Mouse (Mus musculus) left cerebral cortex, postnatal 25 days (tissue): ENCODE results near the gene Lmna. TPM values are rescaled to one million over a fixed set of nuclear protein-coding genes. Genes with fewer than 3 reads are reported as not detected.

Experiments used
- DNase-seq, 2 experiments: peaks; one replicate each; pipeline ENCODE4 v3.0.0; 2022; ENCODE audit warnings: low spot score in 2 of 2, mixed read lengths in 1 of 2
- intact Hi-C: fragments of 180-260 bp; cut with DNase I; formaldehyde crosslinking; loops from one replicate; pipeline ENCODE4 v1.15.1; 2025
- total RNA-seq, 2 experiments: library from RNA; stranded (reverse); gene quantifications; 2 replicates each; pipeline ENCODE4 v1.2.3; 2021

The Lmna gene
- total RNA-seq, 2 experiments from 2014 or later: 42.1 to 48.7 TPM

GRCm38 (mm10) chr3:88483141-88483540 lies 26.6 kb downstream of the Lmna start:
- no peak for DNase-seq
- intact Hi-C loops: loop anchor here (1.0 kb wide), 2 partner anchors 39 to 43 kb away; no protein-coding TSS in a partner anchor

GRCm38 (mm10) chr3:88482336-88482735 lies 27.4 kb downstream of the Lmna start:
- intact Hi-C loops: no loop called here
- peak in 1 of 2 experiments; percentile 44 for DNase-seq

- no peak for DNase-seq
- intact Hi-C loops: no loop called here
These were observed 28.2 kb downstream of the Lmna start for GRCm38 (mm10) chr3:88481372-88482040.

DNA sequence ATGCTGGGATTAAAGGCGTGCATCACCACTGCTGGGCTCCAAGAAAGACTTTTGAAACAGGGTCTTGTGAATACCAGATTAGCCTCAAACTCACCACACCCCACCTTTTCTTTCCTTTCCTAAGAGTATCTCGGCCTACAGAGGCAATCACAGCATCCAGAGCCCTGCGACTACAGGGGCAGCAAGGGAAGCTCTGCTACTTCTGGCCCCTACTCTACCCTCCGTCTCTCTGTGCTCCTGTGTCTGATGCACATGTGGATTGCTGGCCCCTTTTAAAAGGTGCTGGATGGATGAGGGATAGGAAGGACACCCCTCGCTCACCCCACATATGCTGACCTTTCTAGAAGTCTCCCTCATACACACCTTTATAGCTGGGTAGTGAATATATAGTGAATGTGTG lies 29.1 kb downstream of the Lmna start:
- DNase-seq: no peak
- intact Hi-C loops: no loop called here

GRCm38 (mm10) chr3:88479828-88480227 lies 29.9 kb downstream of the Lmna start:
- no peak for DNase-seq
- intact Hi-C loops: no loop called here

- DNase-seq: no peak
- intact Hi-C loops: no loop called here
These were observed 30.6 kb downstream of the Lmna start for GRCm38 (mm10) chr3:88479163-88479562.

GRCm38 (mm10) chr3:88477735-88478134 lies 32.0 kb downstream of the Lmna start:
- peak; percentile 77 to 83 for DNase-seq
- intact Hi-C loops: no loop called here

GRCm38 (mm10) chr3:88476403-88476802 lies 33.4 kb downstream of the Lmna start:
- DNase-seq: no peak
- intact Hi-C loops: no loop called here

DNA sequence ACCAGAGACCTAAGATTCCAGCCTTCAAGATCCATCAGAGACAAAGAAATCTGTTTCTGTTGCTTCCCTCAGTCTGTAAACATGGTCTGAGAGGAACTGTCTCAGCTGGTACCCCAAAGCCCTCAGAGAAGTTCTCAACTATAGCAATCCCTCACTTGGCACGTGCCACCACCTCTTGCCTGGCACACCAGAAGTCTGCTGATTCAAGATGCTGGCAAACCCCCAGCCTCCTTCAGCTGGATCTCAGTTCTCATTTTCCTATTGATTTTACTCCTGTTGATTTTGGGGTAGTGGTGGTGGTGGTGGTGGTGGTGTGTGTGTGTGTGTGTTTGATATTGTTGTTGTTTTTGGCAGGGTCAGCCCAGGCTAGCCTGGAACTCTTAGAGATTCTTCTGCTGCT lies 36.2 kb downstream of the Lmna start:
- no peak for DNase-seq
- intact Hi-C loops: no loop called here

DNA sequence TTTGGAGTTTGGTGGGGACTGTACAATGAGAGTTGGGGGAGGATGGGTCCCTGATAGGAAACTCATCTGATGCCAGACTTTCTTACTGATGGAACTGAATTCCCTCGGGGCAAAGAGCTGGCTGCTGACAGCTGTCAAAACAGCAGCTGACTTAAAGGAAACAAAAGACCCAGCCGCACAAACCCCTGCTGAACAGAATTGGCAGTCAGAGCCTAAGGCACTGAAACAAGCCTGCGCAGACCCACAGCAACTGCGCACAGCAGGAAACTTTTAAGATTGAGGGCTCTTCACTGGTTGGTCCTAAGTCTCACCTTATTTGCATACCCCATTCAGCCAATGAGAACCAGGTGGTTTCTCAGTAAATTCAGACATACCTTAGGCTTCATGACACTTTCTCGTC lies 36.7 kb downstream of the Lmna start:
- DNase-seq: no peak
- intact Hi-C loops: no loop called here

GRCm38 (mm10) chr3:88470943-88471479 lies 38.7 kb downstream of the Lmna start:
- intact Hi-C loops: no loop called here
- no peak for DNase-seq

DNA sequence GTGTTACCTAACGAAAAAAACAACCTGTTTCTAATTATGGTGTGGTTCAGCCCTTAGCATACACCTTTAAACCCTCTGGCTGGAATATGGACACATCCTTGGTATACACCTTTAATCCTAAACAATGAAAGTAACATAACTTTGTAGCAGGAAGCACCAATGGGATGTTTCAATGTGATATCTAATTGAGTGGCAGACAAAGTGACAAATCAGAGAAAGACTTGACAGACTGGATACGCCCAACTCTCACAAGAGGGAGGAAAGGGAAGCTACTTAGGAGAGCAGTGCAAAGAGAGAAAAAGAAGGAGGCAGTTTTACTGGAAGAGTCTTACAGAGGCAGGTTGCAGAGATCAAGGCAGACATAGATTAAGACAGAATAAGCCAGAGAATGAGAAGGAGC lies 40.3 kb downstream of the Lmna start:
- intact Hi-C loops: no loop called here

DNA sequence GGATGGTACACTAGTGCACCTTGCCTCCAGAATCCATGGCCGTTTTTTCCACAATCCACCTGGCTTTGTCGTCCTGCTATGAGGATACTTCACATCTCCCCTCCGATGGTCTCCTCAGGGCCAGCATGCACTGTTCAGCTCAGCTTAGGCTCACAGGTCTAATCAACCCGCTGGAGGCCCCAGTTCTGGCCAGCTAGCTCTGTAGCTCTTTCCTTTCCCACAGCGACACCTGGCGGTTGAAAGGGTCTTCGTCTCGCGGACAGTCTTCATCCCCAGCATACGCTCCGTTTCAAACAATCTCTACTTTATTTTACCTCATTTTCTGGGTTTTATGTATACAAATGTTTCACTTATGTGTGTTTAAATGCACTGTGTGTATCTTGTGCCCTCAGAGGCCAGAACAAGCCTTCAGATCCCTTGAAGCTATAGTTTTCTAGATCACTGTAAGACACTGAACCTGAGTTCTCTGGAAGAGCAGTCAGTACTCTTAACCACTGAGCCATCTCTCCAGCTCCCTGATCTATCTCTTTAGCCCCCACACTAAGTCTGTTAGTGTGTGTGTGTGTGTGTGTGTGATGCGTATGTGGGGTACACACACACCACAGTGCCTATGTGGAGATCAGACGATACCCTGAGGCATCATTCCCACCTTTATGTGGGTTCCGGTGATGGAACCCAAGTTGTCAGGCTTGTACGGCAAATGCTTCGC lies 42.5 kb downstream of the Lmna start:
- intact Hi-C loops: loop anchor here (1.0 to 2.0 kb wide), 2 partner anchors 26 to 60 kb away; no protein-coding TSS in a partner anchor
- DNase-seq: peak; percentile 87 to 91

More for the DNA sequence above, 40.3 kb downstream of the Lmna start:
- DNase-seq: no peak

- DNase-seq: no peak
- intact Hi-C loops: no loop called here
These were observed 44.6 kb downstream of the Lmna start for GRCm38 (mm10) chr3:88465127-88465526.

GRCm38 (mm10) chr3:88464425-88464824 lies 45.3 kb downstream of the Lmna start:
- intact Hi-C loops: no loop called here

GRCm38 (mm10) chr3:88460983-88461696 lies 48.6 kb downstream of the Lmna start, which contains the start of gene Sema4a:
Gene Sema4a (minus strand): TSS chr3:88461182.
- DNase-seq: no peak
- intact Hi-C loops: no loop called here

More at GRCm38 (mm10) chr3:88464425-88464824, 45.3 kb downstream of the Lmna start:
- DNase-seq: no peak

- intact Hi-C loops: no loop called here
- no peak for DNase-seq
These were observed 49.7 kb downstream of the Lmna start for GRCm38 (mm10) chr3:88460029-88460428.

- DNase-seq: peak; percentile 50 to 68
These were observed 51.0 kb downstream of the Lmna start for GRCm38 (mm10) chr3:88458778-88459219.

GRCm38 (mm10) chr3:88456746-88457532 lies 52.8 kb downstream of the Lmna start:
- DNase-seq: no peak
- intact Hi-C loops: no loop called here

More at GRCm38 (mm10) chr3:88458778-88459219, 51.0 kb downstream of the Lmna start:
- intact Hi-C loops: loop anchor here (2.0 kb wide), 1 partner anchor 18 kb away; no protein-coding TSS in a partner anchor
